Mouse (Mus musculus): ENCODE data around the gene Smim14.

The Smim14 gene

GRCm38 (mm10) chr5:65525674-65526443, 11.1 kb downstream of the Smim14 start:
- CTCF ChIA-PET = interaction anchor here (0.6 to 1.9 kb wide), 3 partner anchors 14 to 71 kb away, joined by 3 to 17 read pairs (median 5); no protein-coding TSS in a partner anchor

- CTCF ChIA-PET = interaction anchor here (1.9 kb wide), 1 partner anchor 40 kb away, joined by 17 read pairs; no protein-coding TSS in a partner anchor
Measured at GRCm38 (mm10) chr5:65524831-65525230, 12.2 kb downstream of the Smim14 start.

GRCm38 (mm10) chr5:65521803-65522202, 15.2 kb downstream of the Smim14 start:
- CTCF ChIA-PET = interaction anchor here (0.6 to 1.0 kb wide), 2 partner anchors 21 to 636 kb away, joined by 3 read pairs; no protein-coding TSS in a partner anchor

GRCm38 (mm10) chr5:65514635-65515278, 22.2 kb downstream of the Smim14 start:
- CTCF ChIA-PET = interaction anchor here (0.6 to 0.8 kb wide), 4 partner anchors 23 to 147 kb away, joined by 3 to 8 read pairs (median 5); no protein-coding TSS in a partner anchor

GRCm38 (mm10) chr5:65513506-65513905, 23.5 kb downstream of the Smim14 start:
- CTCF ChIA-PET = interaction anchor here (0.6 kb wide), 1 partner anchor 34 kb away, joined by 9 read pairs; no protein-coding TSS in a partner anchor

GRCm38 (mm10) chr5:65508395-65508794, 28.6 kb downstream of the Smim14 start:
- CTCF ChIA-PET = no interaction called here

- CTCF ChIA-PET = no interaction called here
Measured at GRCm38 (mm10) chr5:65505786-65506185, 31.2 kb downstream of the Smim14 start.

- CTCF ChIA-PET = interaction anchor here (0.7 kb wide), 1 partner anchor 101 kb away, joined by 3 read pairs; no protein-coding TSS in a partner anchor
Measured at GRCm38 (mm10) chr5:65501407-65501806, 35.6 kb downstream of the Smim14 start.

- CTCF ChIA-PET = interaction anchor here (1.0 kb wide), 1 partner anchor 22 kb away, joined by 3 read pairs; no protein-coding TSS in a partner anchor
Measured at GRCm38 (mm10) chr5:65500231-65500630, 36.8 kb downstream of the Smim14 start.

- CTCF ChIA-PET = interaction anchor here (0.6 to 1.2 kb wide), 4 partner anchors 9 to 225 kb away, joined by 3 to 8 read pairs (median 4); partner anchors contain the start of genes Smim14 and Ube2k
Measured at GRCm38 (mm10) chr5:65492716-65493531, 44.1 kb downstream of the Smim14 start, which contains the start of gene Gm43552. Gene Gm43552, minus strand, starts transcription at chr5:65492833.

GRCm38 (mm10) chr5:65491767-65492715, 44.9 kb downstream of the Smim14 start:
- CTCF ChIA-PET = interaction anchor here (0.6 to 1.2 kb wide), 2 partner anchors 8 to 23 kb away, joined by 4 to 8 read pairs; no protein-coding TSS in a partner anchor

GRCm38 (mm10) chr5:65489830-65490229, 47.2 kb downstream of the Smim14 start:
- CTCF ChIA-PET = no interaction called here

GRCm38 (mm10) chr5:65488725-65489124, 48.3 kb downstream of the Smim14 start:
- CTCF ChIA-PET = interaction anchor here (0.6 kb wide), 2 partner anchors 18 to 571 kb away, joined by 3 read pairs; no protein-coding TSS in a partner anchor

GRCm38 (mm10) chr5:65487381-65487780, 49.6 kb downstream of the Smim14 start:
- CTCF ChIA-PET = interaction anchor here (0.6 to 1.2 kb wide), 2 partner anchors 15 to 176 kb away, joined by 3 read pairs; no protein-coding TSS in a partner anchor

GRCm38 (mm10) chr5:65486514-65486913, 50.5 kb downstream of the Smim14 start:
- CTCF ChIA-PET = interaction anchor here (0.7 to 1.2 kb wide), 3 partner anchors 16 to 29 kb away, joined by 3 to 5 read pairs (median 3); no protein-coding TSS in a partner anchor

GRCm38 (mm10) chr5:65482996-65483395, 54.0 kb downstream of the Smim14 start:
- CTCF ChIA-PET = interaction anchor here (1.3 kb wide), 1 partner anchor 9 kb away, joined by 4 read pairs; the partner anchor contains the start of gene Gm43552

GRCm38 (mm10) chr5:65480511-65480910, 56.5 kb downstream of the Smim14 start:
- CTCF ChIA-PET = interaction anchor here (1.3 kb wide), 1 partner anchor 37 kb away, joined by 4 read pairs; no protein-coding TSS in a partner anchor

GRCm38 (mm10) chr5:65479681-65480445, 57.1 kb downstream of the Smim14 start:
- CTCF ChIA-PET = interaction anchor here (0.7 to 1.3 kb wide), 2 partner anchors 33 to 38 kb away, joined by 4 to 9 read pairs; no protein-coding TSS in a partner anchor

GRCm38 (mm10) chr5:65478224-65478623, 58.8 kb downstream of the Smim14 start:
- CTCF ChIA-PET = no interaction called here
